Mouse (Mus musculus) kidney, adult 9 months (tissue): ENCODE measurements around the gene Hist1h2bl.
A peak's percentile ranks its signal among the peaks of the same experiment; 100 is the strongest.
"Not testable (repeated sequence)": the region's sequence is repeated elsewhere in the genome, so short reads cannot be mapped to it uniquely, and the experiment has no call there.

ENCODE experiments used
- DNase-seq: peaks from one replicate; pipeline ENCODE4 v3.0.0; 2022

Hist1h2bl gene

GRCm38 (mm10) chr13:21715864-21716539 lies at the start of gene Hist1h2bl, which contains the start of gene Hist1h2ai:
TSS of gene Hist1h2bl (minus strand) at chr13:21716143.
TSS of gene Hist1h2ai (plus strand) at chr13:21716422.
- peak; percentile 76 for DNase-seq

GRCm38 (mm10) chr13:21755707-21756106 lies 39.8 kb upstream of the Hist1h2bl start:
- no peak for DNase-seq

GRCm38 (mm10) chr13:21754294-21755001 lies 38.5 kb upstream of the Hist1h2bl start:
- DNase-seq, result not testable (repeated sequence)

GRCm38 (mm10) chr13:21753524-21754285 lies 37.8 kb upstream of the Hist1h2bl start, which contains the start of the genes Hist1h2ak and Hist1h2bn:
TSS of gene Hist1h2ak (minus strand) at chr13:21753827.
TSS of gene Hist1h2bn (plus strand) at chr13:21754123.
- peak; percentile 64 for DNase-seq

- no peak for DNase-seq
These were observed 37.1 kb upstream of the Hist1h2bl start for GRCm38 (mm10) chr13:21753051-21753523.

GRCm38 (mm10) chr13:21752356-21752755 lies 36.4 kb upstream of the Hist1h2bl start:
- DNase-seq, result no peak

- DNase-seq, result no peak
These were observed 35.9 kb upstream of the Hist1h2bl start for GRCm38 (mm10) chr13:21751827-21752226.

- DNase-seq, result no peak
These were observed 35.5 kb upstream of the Hist1h2bl start for GRCm38 (mm10) chr13:21751417-21751816.

- DNase-seq, result peak; percentile 71
These were observed 34.4 kb upstream of the Hist1h2bl start, which contains the start of gene Hist1h4k for GRCm38 (mm10) chr13:21750159-21751017. TSS of gene Hist1h4k (minus strand) at chr13:21750505.

- DNase-seq, result no peak
These were observed 33.6 kb upstream of the Hist1h2bl start for GRCm38 (mm10) chr13:21749387-21750158.

GRCm38 (mm10) chr13:21745006-21745405 lies 29.1 kb upstream of the Hist1h2bl start:
- DNase-seq, result no peak

- DNase-seq, result peak; percentile 45
These were observed 19.2 kb upstream of the Hist1h2bl start, which contains the start of gene Hist1h4j for GRCm38 (mm10) chr13:21734906-21735767. TSS of gene Hist1h4j (plus strand) at chr13:21735064.

- DNase-seq, result peak; percentile 82
These were observed 18.3 kb upstream of the Hist1h2bl start for GRCm38 (mm10) chr13:21734010-21734905.

GRCm38 (mm10) chr13:21733466-21733865 lies 17.5 kb upstream of the Hist1h2bl start:
- DNase-seq, result no peak

GRCm38 (mm10) chr13:21729544-21729943 lies 13.6 kb upstream of the Hist1h2bl start:
- DNase-seq, result no peak

GRCm38 (mm10) chr13:21727948-21728572 lies 12.1 kb upstream of the Hist1h2bl start:
- DNase-seq, result no peak

GRCm38 (mm10) chr13:21722993-21723836 lies 7.3 kb upstream of the Hist1h2bl start:
- DNase-seq, result no peak
